Mouse (Mus musculus) heart, postnatal 25 days (tissue): Measurements from ENCODE around the gene Nkain2. TPM values are rescaled to one million over a fixed set of nuclear protein-coding genes. Genes with fewer than 3 reads are reported as not detected.

ENCODE experiments used
- DNase-seq: peaks from one replicate; pipeline ENCODE4 v3.0.0; 2022; ENCODE audit warnings: low spot score
- intact Hi-C: fragments of 180-260 bp; cut with DNase I; formaldehyde crosslinking; loops from one replicate; pipeline ENCODE4 v1.15.1; 2025
- total RNA-seq, 2 experiments: library from RNA; stranded (reverse); gene quantifications; 2 replicates each; pipeline ENCODE4 v1.2.3; 2021

The Nkain2 gene
- total RNA-seq, 2 experiments from 2014 or later, result not detected

GRCm38 (mm10) chr10:31742443-31743057 lies 1147.7 kb downstream of the Nkain2 start:
- intact Hi-C loops, result loop anchor here (10.0 kb wide), 1 partner anchor 1152 kb away; the partner anchor contains the start of gene Nkain2
- no peak for DNase-seq

GRCm38 (mm10) chr10:31728036-31728435 lies 1162.2 kb downstream of the Nkain2 start:
- intact Hi-C loops, result no loop called here
- no peak for DNase-seq

GRCm38 (mm10) chr10:31647270-31647669 lies 1243.0 kb downstream of the Nkain2 start:
- intact Hi-C loops, result no loop called here
- no peak for DNase-seq

GRCm38 (mm10) chr10:31646083-31646482 lies 1244.2 kb downstream of the Nkain2 start:
- no peak for DNase-seq
- intact Hi-C loops, result no loop called here

Other genes with a start within 250 kb of the Nkain2 start
- 100 to 1,000 TPM; 348 to 359 TPM for gene Trdn, start 190.1 kb upstream of the Nkain2 start, total RNA-seq